Mouse (Mus musculus) forebrain, embryonic 13.5 days (tissue): ENCODE measurements around the gene E130311K13Rik. TPM values are rescaled to one million over a fixed set of nuclear protein-coding genes. Genes with fewer than 3 reads are reported as not detected.

Source experiments
- ATAC-seq: fragments of 200-750 bp; cut with Nextera tagmentation; 2 replicates; pipeline ENCODE4 v1.8.0; 2017
- H3K27ac ChIP-seq: fragments of 300-500 bp; sonication (generic); 2 replicates; pipeline ENCODE4 v1.5.1; 2015; ENCODE audit warnings: inconsistent platforms, mild to moderate bottlenecking, moderate library complexity
- H3K27me3 ChIP-seq: fragments of 300-500 bp; sonication (generic); 2 replicates; pipeline ENCODE4 v1.6.1; 2015; ENCODE audit warnings: mild to moderate bottlenecking, inconsistent platforms
- H3K36me3 ChIP-seq: fragments of 300-500 bp; sonication (generic); 2 replicates; pipeline ENCODE4 v1.6.1; 2015; ENCODE audit warnings: mild to moderate bottlenecking, inconsistent platforms; ENCODE audit not compliant: poor library complexity, severe bottlenecking
- H3K4me1 ChIP-seq: fragments of 300-500 bp; sonication (generic); 2 replicates; pipeline ENCODE4 v1.6.1; 2015; ENCODE audit warnings: inconsistent platforms
- H3K4me2 ChIP-seq: fragments of 300-500 bp; sonication (generic); 2 replicates; pipeline ENCODE4 v1.6.1; 2015; ENCODE audit warnings: inconsistent platforms, mild to moderate bottlenecking, moderate library complexity
- H3K4me3 ChIP-seq: fragments of 300-500 bp; sonication (generic); 2 replicates; pipeline ENCODE4 v1.5.1; 2015; ENCODE audit warnings: mild to moderate bottlenecking, inconsistent platforms
- H3K9ac ChIP-seq: fragments of 300-500 bp; sonication (generic); 2 replicates; pipeline ENCODE4 v1.6.1; 2015; ENCODE audit warnings: mild to moderate bottlenecking, inconsistent platforms
- H3K9me3 ChIP-seq: fragments of 300-500 bp; sonication (generic); replicated peaks from 2 replicates; pipeline ENCODE4 v1.6.1; 2016; ENCODE audit warnings: inconsistent platforms
- WGBS: fragments of 180-500 bp; shearing (Covaris S2); methylation state at CpG from one replicate; pipeline ENCODE4 v1.1.7; 2015; 5-methylcytosine and 5-hydroxymethylcytosine counted together
- polyA plus RNA-seq: library from polyadenylated mRNA; unstranded; fragments of >200 nt; fragmentation: Nextera tagmentation; extraction: Ambion mirVana; gene quantifications from 2 replicates; pipeline ENCODE4 v1.2.1, GENCODE M21; 2015

Gene E130311K13Rik
- 4.3 and 5.0 TPM in 2 replicates for polyA plus RNA-seq

- Histone ChIP-seq H3K9me3 (no peaks in the 10 kb centered on the region), H3K4me1 (no peaks in the 10 kb centered on the region), H3K4me2 (peak within 1 kb of the TSS; percentile 69), H3K36me3 (no peaks in the 10 kb centered on the region), H3K9ac (peak within 1 kb of the TSS; percentile 82), H3K27ac (no peak within 1 kb of the TSS; the same call in 1 of the 2 replicates), H3K4me3 (peak within 1 kb of the TSS; percentile 63), H3K27me3 (no peaks in the 10 kb centered on the region)
- 5% methylated on average over 46 of the region's 48 CpGs for WGBS
- peak; percentile 97 for ATAC-seq
Measured at GRCm38 (mm10) chr3:63928878-63929859, at the start of gene E130311K13Rik. Gene E130311K13Rik (minus strand): TSS chr3:63929472.

GRCm38 (mm10) chr3:63977895-63978294, 48.6 kb upstream of the E130311K13Rik start:
- Histone ChIP-seq H3K27me3 (no peaks in the 10 kb centered on the region), H3K9ac (no peak overlapping the region), H3K27ac (no peak overlapping the region), H3K9me3 (no peaks in the 10 kb centered on the region), H3K4me1 (peaks cover 24% of the 10 kb centered on the region), H3K36me3 (peaks cover 17% of the 10 kb centered on the region), H3K4me3 (peak overlapping the region; percentile 92; the same call in 1 of the 2 replicates), H3K4me2 (peak overlapping the region; percentile 77)
- 84% methylated on average over 4 of the region's 4 CpGs for WGBS
- ATAC-seq: no peak

- H3K27ac ChIP-seq: peak within 1 kb of the TSS; percentile 76
- H3K4me1 ChIP-seq: peaks cover 24% of the 10 kb centered on the region
- peak within 1 kb of the TSS; percentile 96 for H3K9ac ChIP-seq
- ATAC-seq: peak; percentile 99
- under 1% methylated on average over 67 of the region's 67 CpGs for WGBS
- peak within 1 kb of the TSS; percentile 92 for H3K4me3 ChIP-seq
- peaks cover 7% of the 10 kb centered on the region for H3K36me3 ChIP-seq
- H3K9me3 ChIP-seq: no peaks in the 10 kb centered on the region
- H3K27me3 ChIP-seq: no peaks in the 10 kb centered on the region
- peak within 1 kb of the TSS; percentile 77 for H3K4me2 ChIP-seq
Measured at GRCm38 (mm10) chr3:63975955-63976908, 47.0 kb upstream of the E130311K13Rik start, which contains the start of gene Gmps. Gene Gmps (plus strand): TSS chr3:63976106.

GRCm38 (mm10) chr3:63965929-63966328, 36.7 kb upstream of the E130311K13Rik start:
- WGBS: 74% methylated on average over 2 of the region's 2 CpGs

GRCm38 (mm10) chr3:63964922-63965249, 35.6 kb upstream of the E130311K13Rik start:
- H3K36me3 ChIP-seq: no peaks in the 10 kb centered on the region
- H3K9me3 ChIP-seq: no peaks in the 10 kb centered on the region
- peaks cover 26% of the 10 kb centered on the region for H3K4me1 ChIP-seq
- no peak overlapping the region for H3K9ac ChIP-seq
- H3K4me2 ChIP-seq: peak overlapping the region; percentile 88
- 81% methylated on average over 6 of the region's 6 CpGs for WGBS
- no peak overlapping the region for H3K27ac ChIP-seq
- peak overlapping the region; percentile 72 for H3K4me3 ChIP-seq
- peaks cover 5% of the 10 kb centered on the region; the same call in 1 of the 2 replicates for H3K27me3 ChIP-seq
- no peak for ATAC-seq

More at GRCm38 (mm10) chr3:63965929-63966328, 36.7 kb upstream of the E130311K13Rik start:
- H3K4me2 ChIP-seq: no peak overlapping the region
- H3K27me3 ChIP-seq: peaks cover 5% of the 10 kb centered on the region; the same call in 1 of the 2 replicates
- no peaks in the 10 kb centered on the region for H3K36me3 ChIP-seq
- no peak overlapping the region for H3K9ac ChIP-seq
- ATAC-seq: no peak
- H3K4me3 ChIP-seq: no peak overlapping the region
- H3K4me1 ChIP-seq: peaks cover 25% of the 10 kb centered on the region
- H3K27ac ChIP-seq: no peak overlapping the region
- no peaks in the 10 kb centered on the region for H3K9me3 ChIP-seq

- no peaks in the 10 kb centered on the region for H3K36me3 ChIP-seq
- peak within 1 kb of the TSS; percentile 88 for H3K4me2 ChIP-seq
- H3K9ac ChIP-seq: peak within 1 kb of the TSS; percentile 85
- WGBS: under 1% methylated on average over 69 of the region's 69 CpGs
- H3K27me3 ChIP-seq: peaks cover 5% of the 10 kb centered on the region; the same call in 1 of the 2 replicates
- ATAC-seq: peak; percentile 98
- no peaks in the 10 kb centered on the region for H3K9me3 ChIP-seq
- peak within 1 kb of the TSS; percentile 83 for H3K27ac ChIP-seq
- peaks cover 26% of the 10 kb centered on the region for H3K4me1 ChIP-seq
- H3K4me3 ChIP-seq: peak within 1 kb of the TSS; percentile 72
Measured at GRCm38 (mm10) chr3:63964100-63964921, 35.0 kb upstream of the E130311K13Rik start, which contains the start of gene Slc33a1. Gene Slc33a1 (minus strand): TSS chr3:63964768.

GRCm38 (mm10) chr3:63963421-63964099, 34.3 kb upstream of the E130311K13Rik start:
- H3K9me3 ChIP-seq: no peaks in the 10 kb centered on the region

GRCm38 (mm10) chr3:63949837-63950236, 20.6 kb upstream of the E130311K13Rik start:
- ATAC-seq: no peak
- Histone ChIP-seq H3K36me3 (peaks cover 5% of the 10 kb centered on the region; the same call in 1 of the 2 replicates), H3K27ac (no peak overlapping the region), H3K4me2 (no peak overlapping the region), H3K27me3 (no peaks in the 10 kb centered on the region), H3K4me1 (no peaks in the 10 kb centered on the region), H3K9ac (no peak overlapping the region), H3K9me3 (no peaks in the 10 kb centered on the region), H3K4me3 (no peak overlapping the region)
- WGBS: 79% methylated on average over 3 of the region's 3 CpGs

More at GRCm38 (mm10) chr3:63963421-63964099, 34.3 kb upstream of the E130311K13Rik start:
- H3K27ac ChIP-seq: peak overlapping the region; percentile 83
- H3K27me3 ChIP-seq: peaks cover 5% of the 10 kb centered on the region; the same call in 1 of the 2 replicates
- H3K4me1 ChIP-seq: peaks cover 26% of the 10 kb centered on the region
- no peak for ATAC-seq
- peak overlapping the region; percentile 72 for H3K4me3 ChIP-seq
- H3K9ac ChIP-seq: peak overlapping the region; percentile 85
- WGBS: 9% methylated on average over 25 of the region's 25 CpGs
- no peaks in the 10 kb centered on the region for H3K36me3 ChIP-seq
- H3K4me2 ChIP-seq: peak overlapping the region; percentile 88

GRCm38 (mm10) chr3:63941204-63941850, 12.1 kb upstream of the E130311K13Rik start:
- no peaks in the 10 kb centered on the region for H3K4me1 ChIP-seq
- H3K9me3 ChIP-seq: no peaks in the 10 kb centered on the region
- no peak overlapping the region for H3K4me3 ChIP-seq
- WGBS: 80% methylated on average over 2 of the region's 2 CpGs
- H3K4me2 ChIP-seq: no peak overlapping the region
- ATAC-seq: peak; percentile 62; the same call in 1 of the 2 replicates
- H3K36me3 ChIP-seq: 0 out of 2 replicates have a peak, but pooled peaks cover 3% of the 10 kb centered on the region
- no peak overlapping the region for H3K9ac ChIP-seq
- no peaks in the 10 kb centered on the region for H3K27me3 ChIP-seq
- H3K27ac ChIP-seq: no peak overlapping the region

GRCm38 (mm10) chr3:63938928-63939327, 9.7 kb upstream of the E130311K13Rik start:
- H3K4me3 ChIP-seq: no peak overlapping the region
- H3K9me3 ChIP-seq: no peaks in the 10 kb centered on the region
- no peak overlapping the region for H3K4me2 ChIP-seq
- no peak for ATAC-seq
- H3K27me3 ChIP-seq: no peaks in the 10 kb centered on the region
- WGBS: 87% methylated on average over 2 of the region's 2 CpGs
- 0 out of 2 replicates have a peak, but pooled peaks cover 3% of the 10 kb centered on the region for H3K36me3 ChIP-seq
- H3K4me1 ChIP-seq: no peaks in the 10 kb centered on the region
- H3K27ac ChIP-seq: no peak overlapping the region
- H3K9ac ChIP-seq: no peak overlapping the region
